In genomic region chr7:15921796-15922195, GRCm38 (mm10) we compare ENCODE assay signal across 8 mouse cellular contexts. TPM values are rescaled to one million over a fixed set of nuclear protein-coding genes. Genes with fewer than 3 reads are reported as not detected.
DNase-seq lines count a peak whose midpoint lies in the region; ATAC-seq and TF ChIP-seq lines count a peak whose summit lies in the region.

No protein-coding gene starts in this region.

- DNase-seq in gastrocnemius, adult 18-20 months (ENCODE audit: low spot score), result peak; percentile 84
- no peak for DNase-seq in gastrocnemius, postnatal 4 days (ENCODE audit: low spot score in 2 of 2)
- DNase-seq in ZHBTc4 (ENCODE audit: low read depth, low spot score), result peak; percentile 53
- DNase-seq in forebrain, embryonic 10.5 days (ENCODE audit: extremely low spot score, low spot score), result peak; percentile 67
- DNase-seq in hindbrain, postnatal 0 days (ENCODE audit: low spot score), result peak; percentile 69
- peak; percentile 74 for DNase-seq in lung, embryonic 14.5 days
- no peak for DNase-seq in right cerebral cortex, postnatal 14 days

- under 1% methylated on average over 10 of the region's 10 CpGs for WGBS in forebrain, embryonic 10.5 days
- 1% methylated on average over 10 of the region's 10 CpGs for WGBS in hindbrain, postnatal 0 days
- WGBS in lung, embryonic 14.5 days, result 0% methylated on average over 10 of the region's 10 CpGs

- H3K27ac ChIP-seq in forebrain, embryonic 10.5 days, result peak overlapping the region; percentile 97
- H3K27ac ChIP-seq in hindbrain, postnatal 0 days, result peak overlapping the region; percentile 90
- peak overlapping the region; percentile 84 for H3K27ac ChIP-seq in lung, embryonic 14.5 days (ENCODE audit: low read depth)

- peaks cover 40% of the 10 kb centered on the region for H3K36me3 ChIP-seq in forebrain, embryonic 10.5 days (replicated peaks)
- H3K36me3 ChIP-seq in hindbrain, postnatal 0 days (ENCODE audit: insufficient read depth, low read length), result peaks cover 10% of the 10 kb centered on the region; the same call in 1 of the 2 replicates
- H3K36me3 ChIP-seq in lung, embryonic 14.5 days (ENCODE audit: insufficient read depth), result peaks cover 28% of the 10 kb centered on the region

- H3K27me3 ChIP-seq in forebrain, embryonic 10.5 days (ENCODE audit: poor library complexity, severe bottlenecking), result peaks cover 11% of the 10 kb centered on the region; the same call in 1 of the 2 replicates
- H3K27me3 ChIP-seq in hindbrain, postnatal 0 days (ENCODE audit: insufficient read depth, low read length), result no peaks in the 10 kb centered on the region
- no peaks in the 10 kb centered on the region for H3K27me3 ChIP-seq in lung, embryonic 14.5 days (ENCODE audit: insufficient read depth, low read length)

- peak overlapping the region; percentile 84 for H3K9ac ChIP-seq in hindbrain, postnatal 0 days (replicated peaks; ENCODE audit: low read length)
- peak overlapping the region; percentile 83 for H3K9ac ChIP-seq in lung, embryonic 14.5 days

- peaks cover 3% of the 10 kb centered on the region; the same call in 1 of the 2 replicates for H3K9me3 ChIP-seq in forebrain, embryonic 10.5 days
- no peaks in the 10 kb centered on the region for H3K9me3 ChIP-seq in hindbrain, postnatal 0 days (ENCODE audit: low read length)
- H3K9me3 ChIP-seq in lung, embryonic 14.5 days (ENCODE audit: low read depth, low read length), result no peaks in the 10 kb centered on the region

- ATAC-seq in hindbrain, postnatal 0 days, result peak; percentile 34
- ATAC-seq in lung, embryonic 14.5 days (ENCODE audit: insufficient read depth), result peak; percentile 57
- ATAC-seq in neutrophil, adult 5-6 weeks (ENCODE audit: extremely low read depth, insufficient number of reproducible peaks, low FRiP score, poor library complexity, severe bottlenecking), result 0 out of 2 replicates have a peak, but pooled peaks have one; percentile 8

- peak overlapping the region; percentile 86 for H3K4me2 ChIP-seq in hindbrain, postnatal 0 days (ENCODE audit: low read depth, low read length)
- H3K4me2 ChIP-seq in lung, embryonic 14.5 days, result peak overlapping the region; percentile 82

- H3K4me1 ChIP-seq in forebrain, embryonic 10.5 days, result peaks cover 29% of the 10 kb centered on the region
- peaks cover 14% of the 10 kb centered on the region for H3K4me1 ChIP-seq in hindbrain, postnatal 0 days (ENCODE audit: insufficient read depth, low read length)
- peaks cover 8% of the 10 kb centered on the region; the same call in 1 of the 2 replicates for H3K4me1 ChIP-seq in lung, embryonic 14.5 days (ENCODE audit: insufficient read depth)

- TF ChIP-seq CTCF in hindbrain, postnatal 0 days (IDR thresholded peaks at IDR 0.05; ENCODE audit: low read depth), result no peak
- TF ChIP-seq CTCF in lung, embryonic 14.5 days (IDR thresholded peaks at IDR 0.05; ENCODE audit: low read depth), result no peak

- peak overlapping the region; percentile 82 for H3K4me3 ChIP-seq in forebrain, embryonic 10.5 days
- H3K4me3 ChIP-seq in hindbrain, postnatal 0 days (ENCODE audit: low read length), result peak overlapping the region; percentile 80
- H3K4me3 ChIP-seq in lung, embryonic 14.5 days (ENCODE audit: low read depth, low read length), result peak overlapping the region; percentile 80

RNA-seq across cellular contexts. Expression of gene Selenow, which starts 0.4 kb away (rescaled TPM):
- total RNA-seq in gastrocnemius, adult 18-20 months (2021), result 1,000 to 10,000 TPM; 1,514 to 1,837 TPM
- total RNA-seq in gastrocnemius, postnatal 4 days (2021), result 100 to 1,000 TPM; 440 to 541 TPM
- 828 and 843 TPM in 2 replicates for polyA plus RNA-seq in forebrain, embryonic 10.5 days (2016; fragmentation: Nextera tagmentation; extraction: Ambion mirVana)
- total RNA-seq in hindbrain, postnatal 0 days (2014; rRNA removed), result 501 and 566 TPM in 2 replicates
- polyA plus RNA-seq in hindbrain, postnatal 0 days (2015; fragmentation: Nextera tagmentation; extraction: Ambion mirVana), result 1,894 and 2,002 TPM in 2 replicates
- polyA plus RNA-seq in lung, embryonic 14.5 days (2014; fragmentation: Nextera tagmentation; extraction: Ambion mirVana), result 909 and 927 TPM in 2 replicates
- total RNA-seq in neutrophil, adult 5-6 weeks (2017), result 51.3 and 62.1 TPM in 2 replicates

RNA-seq across cellular contexts. Expression of gene Nop53, which starts 24.1 kb away (rescaled TPM):
- 10 to 100 TPM; 82.3 to 91.7 TPM for total RNA-seq in gastrocnemius, adult 18-20 months (2021)
- total RNA-seq in gastrocnemius, postnatal 4 days (2021), result 100 to 1,000 TPM; 172 to 173 TPM
- 171 and 179 TPM in 2 replicates for polyA plus RNA-seq in forebrain, embryonic 10.5 days (2016; fragmentation: Nextera tagmentation; extraction: Ambion mirVana)
- total RNA-seq in hindbrain, postnatal 0 days (2014; rRNA removed), result 76.5 and 82.1 TPM in 2 replicates
- 124 and 127 TPM in 2 replicates for polyA plus RNA-seq in hindbrain, postnatal 0 days (2015; fragmentation: Nextera tagmentation; extraction: Ambion mirVana)
- polyA plus RNA-seq in lung, embryonic 14.5 days (2014; fragmentation: Nextera tagmentation; extraction: Ambion mirVana), result 184 and 187 TPM in 2 replicates
- total RNA-seq in neutrophil, adult 5-6 weeks (2017), result 260 and 300 TPM in 2 replicates

RNA-seq across cellular contexts. Expression of gene Crxos, which starts 39.4 kb away (rescaled TPM):
- total RNA-seq in gastrocnemius, adult 18-20 months (2021), result not detected
- total RNA-seq in gastrocnemius, postnatal 4 days (2021), result not detected
- polyA plus RNA-seq in forebrain, embryonic 10.5 days (2016; fragmentation: Nextera tagmentation; extraction: Ambion mirVana), result not detected in 2 replicates
- total RNA-seq in hindbrain, postnatal 0 days (2014; rRNA removed), result not detected in 2 replicates
- polyA plus RNA-seq in hindbrain, postnatal 0 days (2015; fragmentation: Nextera tagmentation; extraction: Ambion mirVana), result 0.15 TPM in 1 of 2 replicates, not detected in the other
- polyA plus RNA-seq in lung, embryonic 14.5 days (2014; fragmentation: Nextera tagmentation; extraction: Ambion mirVana), result not detected in 2 replicates
- not detected in 2 replicates for total RNA-seq in neutrophil, adult 5-6 weeks (2017)

RNA-seq across cellular contexts. Expression of gene Crx, which starts 42.0 kb away (rescaled TPM):
- not detected for total RNA-seq in gastrocnemius, adult 18-20 months (2021)
- not detected for total RNA-seq in gastrocnemius, postnatal 4 days (2021)
- polyA plus RNA-seq in forebrain, embryonic 10.5 days (2016; fragmentation: Nextera tagmentation; extraction: Ambion mirVana), result 0.07 and 0.27 TPM in 2 replicates
- total RNA-seq in hindbrain, postnatal 0 days (2014; rRNA removed), result not detected in 2 replicates
- polyA plus RNA-seq in hindbrain, postnatal 0 days (2015; fragmentation: Nextera tagmentation; extraction: Ambion mirVana), result not detected in 2 replicates
- not detected in 2 replicates for polyA plus RNA-seq in lung, embryonic 14.5 days (2014; fragmentation: Nextera tagmentation; extraction: Ambion mirVana)
- not detected in 2 replicates for total RNA-seq in neutrophil, adult 5-6 weeks (2017)

RNA-seq across cellular contexts. Expression of gene Ehd2, which starts 45.6 kb away (rescaled TPM):
- 10 to 100 TPM; 24.9 to 37.4 TPM for total RNA-seq in gastrocnemius, adult 18-20 months (2021)
- total RNA-seq in gastrocnemius, postnatal 4 days (2021), result 100 to 1,000 TPM; 160 to 194 TPM
- polyA plus RNA-seq in forebrain, embryonic 10.5 days (2016; fragmentation: Nextera tagmentation; extraction: Ambion mirVana), result 10.1 and 11.2 TPM in 2 replicates
- total RNA-seq in hindbrain, postnatal 0 days (2014; rRNA removed), result 5.0 and 9.5 TPM in 2 replicates
- 4.4 and 5.3 TPM in 2 replicates for polyA plus RNA-seq in hindbrain, postnatal 0 days (2015; fragmentation: Nextera tagmentation; extraction: Ambion mirVana)
- polyA plus RNA-seq in lung, embryonic 14.5 days (2014; fragmentation: Nextera tagmentation; extraction: Ambion mirVana), result 61.2 and 67.5 TPM in 2 replicates
- total RNA-seq in neutrophil, adult 5-6 weeks (2017), result 2.1 and 3.1 TPM in 2 replicates

Comparison
In these comparisons a context has a peak if more than half of its experiments do, and no peak if none do; other contexts are left out.
1. DNase-seq: peak in gastrocnemius, adult 18-20 months (single experiment), ZHBTc4 (single experiment), forebrain, embryonic 10.5 days (single experiment), hindbrain, postnatal 0 days (single experiment) and lung, embryonic 14.5 days (single experiment); none in gastrocnemius, postnatal 4 days (0 of 2) and right cerebral cortex, postnatal 14 days (single experiment).
2. Peak in every context shown above with its lines, with median percentiles within 50 percentile points of each other: H3K27ac ChIP-seq, H3K4me3 ChIP-seq and ATAC-seq.